Mouse (Mus musculus): ENCODE data around the gene Ccn5. TPM values are rescaled to one million over a fixed set of nuclear protein-coding genes. Genes with fewer than 3 reads are reported as not detected.
A peak's percentile ranks its signal among the peaks of the same experiment; 100 is the strongest.

Gene Ccn5
- polyA plus RNA-seq (2015; fragmentation: Nextera tagmentation; extraction: Ambion mirVana), result 0.13 and 0.22 TPM in 2 replicates

- Histone ChIP-seq H3K9me3 (no peaks in the 10 kb centered on the region), H3K4me3 (no peak within 1 kb of the TSS), H3K27me3 (no peaks in the 10 kb centered on the region), H3K9ac (no peak within 1 kb of the TSS), H3K4me2 (no peak within 1 kb of the TSS), H3K36me3 (no peaks in the 10 kb centered on the region), H3K4me1 (replicated peaks) (0 out of 2 replicates have a peak, but pooled peaks cover 4% of the 10 kb centered on the region), H3K27ac (no peak within 1 kb of the TSS)
- ATAC-seq (ENCODE audit: low FRiP score), result no peak
- WGBS, result 82% methylated on average over 4 of the region's 4 CpGs
These were observed at the start of gene Ccn5 for GRCm38 (mm10) chr2:163820607-163821006. TSS of gene Ccn5 (plus strand) at chr2:163820861.

- no peak for ATAC-seq (ENCODE audit: low FRiP score)
- no peak overlapping the region for H3K9ac ChIP-seq
- no peak overlapping the region for H3K4me2 ChIP-seq
- no peaks in the 10 kb centered on the region for H3K9me3 ChIP-seq
- H3K4me3 ChIP-seq, result no peak overlapping the region
- 15% methylated on average over 13 of the region's 13 CpGs for WGBS
- H3K4me1 ChIP-seq (replicated peaks), result no peaks in the 10 kb centered on the region
- H3K27ac ChIP-seq, result no peak overlapping the region
- H3K36me3 ChIP-seq, result no peaks in the 10 kb centered on the region
- peaks cover 16% of the 10 kb centered on the region for H3K27me3 ChIP-seq
These were observed 44.0 kb upstream of the Ccn5 start for GRCm38 (mm10) chr2:163776661-163777060.

- H3K9me3 ChIP-seq, result no peaks in the 10 kb centered on the region
- ATAC-seq (ENCODE audit: low FRiP score), result no peak
- H3K4me2 ChIP-seq, result no peak overlapping the region
- no peak overlapping the region for H3K9ac ChIP-seq
- H3K4me3 ChIP-seq, result no peak overlapping the region
- H3K27ac ChIP-seq, result no peak overlapping the region
- H3K4me1 ChIP-seq (replicated peaks), result no peaks in the 10 kb centered on the region
- WGBS, result 1% methylated on average over 2 of the region's 2 CpGs
- H3K36me3 ChIP-seq, result no peaks in the 10 kb centered on the region
- H3K27me3 ChIP-seq, result peaks cover 16% of the 10 kb centered on the region
These were observed 43.6 kb upstream of the Ccn5 start for GRCm38 (mm10) chr2:163777061-163777460.

GRCm38 (mm10) chr2:163778896-163779295, 41.8 kb upstream of the Ccn5 start:
- Histone ChIP-seq H3K9me3 (no peaks in the 10 kb centered on the region), H3K36me3 (no peaks in the 10 kb centered on the region), H3K27me3 (peaks cover 15% of the 10 kb centered on the region), H3K4me1 (replicated peaks) (no peaks in the 10 kb centered on the region), H3K4me2 (no peak overlapping the region), H3K9ac (no peak overlapping the region), H3K4me3 (no peak overlapping the region), H3K27ac (no peak overlapping the region)
- ATAC-seq (ENCODE audit: low FRiP score), result no peak
- WGBS, result 49% methylated on average over 4 of the region's 4 CpGs

- Histone ChIP-seq H3K9me3 (no peaks in the 10 kb centered on the region), H3K27ac (no peak overlapping the region), H3K4me1 (replicated peaks) (no peaks in the 10 kb centered on the region), H3K9ac (no peak overlapping the region), H3K27me3 (0 out of 2 replicates have a peak, but pooled peaks cover 3% of the 10 kb centered on the region), H3K36me3 (no peaks in the 10 kb centered on the region), H3K4me2 (no peak overlapping the region), H3K4me3 (no peak overlapping the region)
- no peak for ATAC-seq (ENCODE audit: low FRiP score)
- 94% methylated on average over 6 of the region's 6 CpGs for WGBS
These were observed 37.3 kb upstream of the Ccn5 start for GRCm38 (mm10) chr2:163783368-163783767.

- H3K36me3 ChIP-seq, result no peaks in the 10 kb centered on the region
- H3K9me3 ChIP-seq, result no peaks in the 10 kb centered on the region
- WGBS, result 82% methylated on average over 4 of the region's 4 CpGs
- H3K9ac ChIP-seq, result no peak overlapping the region
- no peak overlapping the region for H3K27ac ChIP-seq
- ATAC-seq (ENCODE audit: low FRiP score), result no peak
- H3K4me1 ChIP-seq (replicated peaks), result no peaks in the 10 kb centered on the region
- no peak overlapping the region for H3K4me2 ChIP-seq
- 0 out of 2 replicates have a peak, but pooled peaks cover 2% of the 10 kb centered on the region for H3K27me3 ChIP-seq
- no peak overlapping the region for H3K4me3 ChIP-seq
These were observed 36.8 kb upstream of the Ccn5 start for GRCm38 (mm10) chr2:163783901-163784300.

GRCm38 (mm10) chr2:163787086-163787485, 33.6 kb upstream of the Ccn5 start:
- no peak overlapping the region for H3K4me2 ChIP-seq
- no peaks in the 10 kb centered on the region for H3K4me1 ChIP-seq (replicated peaks)
- no peaks in the 10 kb centered on the region for H3K27me3 ChIP-seq
- H3K9ac ChIP-seq, result no peak overlapping the region
- no peak for ATAC-seq (ENCODE audit: low FRiP score)
- WGBS, result 87% methylated on average over 6 of the region's 6 CpGs
- H3K9me3 ChIP-seq, result no peaks in the 10 kb centered on the region
- H3K27ac ChIP-seq, result no peak overlapping the region
- no peak overlapping the region for H3K4me3 ChIP-seq
- H3K36me3 ChIP-seq, result no peaks in the 10 kb centered on the region

GRCm38 (mm10) chr2:163787709-163788108, 33.0 kb upstream of the Ccn5 start:
- ATAC-seq (ENCODE audit: low FRiP score), result peak; percentile 69; the same call in 1 of the 2 replicates
- WGBS, result 48% methylated on average over 3 of the region's 3 CpGs
- H3K36me3 ChIP-seq, result no peaks in the 10 kb centered on the region
- no peak overlapping the region for H3K4me2 ChIP-seq
- no peak overlapping the region for H3K9ac ChIP-seq
- H3K4me1 ChIP-seq (replicated peaks), result no peaks in the 10 kb centered on the region
- no peaks in the 10 kb centered on the region for H3K27me3 ChIP-seq
- no peak overlapping the region for H3K27ac ChIP-seq
- H3K9me3 ChIP-seq, result no peaks in the 10 kb centered on the region
- no peak overlapping the region for H3K4me3 ChIP-seq

GRCm38 (mm10) chr2:163788484-163788883, 32.2 kb upstream of the Ccn5 start:
- H3K4me1 ChIP-seq (replicated peaks), result no peaks in the 10 kb centered on the region
- no peaks in the 10 kb centered on the region for H3K9me3 ChIP-seq
- WGBS, result 85% methylated on average over 4 of the region's 4 CpGs
- H3K4me2 ChIP-seq, result no peak overlapping the region
- no peak overlapping the region for H3K27ac ChIP-seq
- no peak overlapping the region for H3K4me3 ChIP-seq
- H3K9ac ChIP-seq, result no peak overlapping the region
- no peaks in the 10 kb centered on the region for H3K27me3 ChIP-seq
- ATAC-seq (ENCODE audit: low FRiP score), result no peak
- no peaks in the 10 kb centered on the region for H3K36me3 ChIP-seq

GRCm38 (mm10) chr2:163798411-163798810, 22.2 kb upstream of the Ccn5 start:
- Histone ChIP-seq H3K9ac (no peak overlapping the region), H3K36me3 (no peaks in the 10 kb centered on the region), H3K27me3 (no peaks in the 10 kb centered on the region), H3K4me1 (replicated peaks) (no peaks in the 10 kb centered on the region), H3K4me3 (no peak overlapping the region), H3K27ac (no peak overlapping the region), H3K9me3 (no peaks in the 10 kb centered on the region), H3K4me2 (no peak overlapping the region)
- ATAC-seq (ENCODE audit: low FRiP score), result no peak
- WGBS, result 84% methylated on average over 7 of the region's 7 CpGs

GRCm38 (mm10) chr2:163800832-163801231, 19.8 kb upstream of the Ccn5 start:
- Histone ChIP-seq H3K9me3 (no peaks in the 10 kb centered on the region), H3K4me1 (replicated peaks) (no peaks in the 10 kb centered on the region), H3K4me2 (no peak overlapping the region), H3K4me3 (no peak overlapping the region), H3K27ac (no peak overlapping the region), H3K27me3 (0 out of 2 replicates have a peak, but pooled peaks cover 4% of the 10 kb centered on the region), H3K36me3 (no peaks in the 10 kb centered on the region), H3K9ac (no peak overlapping the region)
- WGBS, result 39% methylated on average over 3 of the region's 3 CpGs
- ATAC-seq (ENCODE audit: low FRiP score), result no peak

- H3K36me3 ChIP-seq, result no peaks in the 10 kb centered on the region
- H3K9ac ChIP-seq, result no peak overlapping the region
- no peaks in the 10 kb centered on the region for H3K9me3 ChIP-seq
- H3K4me1 ChIP-seq (replicated peaks), result no peaks in the 10 kb centered on the region
- no peak overlapping the region for H3K4me3 ChIP-seq
- 90% methylated on average over 5 of the region's 5 CpGs for WGBS
- H3K27me3 ChIP-seq, result 0 out of 2 replicates have a peak, but pooled peaks cover 4% of the 10 kb centered on the region
- no peak for ATAC-seq (ENCODE audit: low FRiP score)
- H3K4me2 ChIP-seq, result no peak overlapping the region
- no peak overlapping the region for H3K27ac ChIP-seq
These were observed 19.3 kb upstream of the Ccn5 start for GRCm38 (mm10) chr2:163801406-163801805.

- Histone ChIP-seq H3K27me3 (0 out of 2 replicates have a peak, but pooled peaks cover 4% of the 10 kb centered on the region), H3K9ac (no peak overlapping the region), H3K4me3 (no peak overlapping the region), H3K27ac (no peak overlapping the region), H3K36me3 (no peaks in the 10 kb centered on the region), H3K4me2 (no peak overlapping the region), H3K9me3 (no peaks in the 10 kb centered on the region), H3K4me1 (replicated peaks) (no peaks in the 10 kb centered on the region)
- 83% methylated on average over 5 of the region's 5 CpGs for WGBS
- no peak for ATAC-seq (ENCODE audit: low FRiP score)
These were observed 16.8 kb upstream of the Ccn5 start for GRCm38 (mm10) chr2:163803838-163804237.
